Mouse (Mus musculus): ENCODE measurements at regions not wholly inside any gene's neighbourhood (a gene's known extent, or its start where the extent isn't known, plus 50 kb on each side); places are given as distances from the start of the nearest gene placed in this dataset.

DNA sequence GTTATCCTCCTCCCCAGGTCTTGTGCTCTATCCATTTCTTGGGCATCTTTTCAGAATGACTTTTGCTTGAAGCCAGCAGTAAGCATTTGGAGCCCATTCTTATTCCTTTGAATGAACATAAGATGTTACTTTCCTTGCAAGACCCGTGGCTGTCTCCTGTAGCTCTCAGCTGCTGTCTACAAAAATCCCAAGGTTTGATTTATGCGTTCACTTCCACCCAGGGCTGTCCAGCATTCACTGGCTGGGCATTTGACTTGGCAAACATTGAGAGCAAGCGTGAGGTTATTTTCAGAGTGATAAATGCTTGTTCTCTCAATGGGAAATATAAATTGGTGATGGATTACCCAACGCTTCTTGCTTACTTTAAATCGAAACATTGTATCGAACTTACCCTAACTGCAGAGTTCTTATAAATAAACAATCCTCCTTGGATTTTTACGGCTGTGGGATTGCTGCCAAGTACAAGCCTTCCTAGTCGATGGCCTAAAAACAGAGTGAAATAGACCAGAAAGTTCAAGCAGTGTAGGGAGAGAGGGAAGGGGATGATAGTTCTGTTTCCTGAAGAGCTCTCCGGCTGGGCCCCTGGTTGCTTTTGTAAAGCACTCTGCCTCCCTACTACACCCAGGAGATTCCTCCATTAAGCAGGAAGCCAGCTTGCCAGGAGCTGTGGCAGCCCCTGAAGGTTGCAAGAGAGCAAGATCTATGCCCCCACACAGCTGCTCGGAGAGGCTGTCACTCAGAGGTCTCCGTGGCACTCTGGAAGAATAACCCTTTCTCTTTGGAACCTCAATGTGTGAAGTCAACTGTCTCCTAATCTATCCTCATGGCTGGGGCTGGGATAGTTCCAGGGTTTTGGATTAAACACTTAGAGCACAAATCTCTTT is 210.1 kb downstream of the Mex3b start:
- no peak for DNase-seq (ENCODE audit: low spot score in 2 of 2)

DNA sequence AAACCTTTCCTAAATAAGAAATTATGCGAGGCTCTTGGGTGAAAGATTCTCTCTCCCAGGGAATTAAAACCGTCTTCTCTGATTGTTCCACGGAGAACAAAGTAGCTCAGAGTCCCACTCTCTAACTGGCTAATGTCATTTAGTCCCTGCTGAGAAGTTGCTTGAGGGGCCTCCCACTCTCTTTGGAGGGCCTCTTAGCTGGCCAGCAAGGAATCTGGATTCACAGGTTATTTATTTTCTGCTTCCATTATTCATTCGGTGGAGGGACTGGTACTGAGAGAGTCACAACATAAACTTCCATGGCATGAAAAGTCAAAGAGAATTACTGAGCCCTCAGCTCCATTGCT is 210.8 kb downstream of the Mex3b start:
- no peak for DNase-seq (ENCODE audit: low spot score in 2 of 2)

DNA sequence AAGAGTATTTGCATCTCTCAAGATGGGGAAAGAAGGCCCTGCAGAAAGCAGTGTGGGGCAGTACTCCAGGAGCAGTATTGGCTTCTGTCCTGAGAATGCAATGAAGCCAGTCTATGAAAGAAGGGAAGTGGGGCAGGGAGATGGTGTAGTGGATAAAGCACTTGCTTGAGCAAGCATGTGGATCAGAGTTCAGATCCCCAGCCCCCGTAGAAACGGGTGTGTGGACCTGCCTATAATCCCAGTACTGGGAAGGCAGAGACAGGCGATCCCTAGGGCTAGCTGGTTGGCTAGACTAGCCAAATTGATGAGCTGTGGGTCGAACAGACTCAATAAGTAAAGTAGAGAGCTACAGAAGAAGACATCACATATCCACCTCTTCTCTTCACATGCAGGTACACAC is 211.6 kb downstream of the Mex3b start:
- DNase-seq (ENCODE audit: low spot score in 2 of 2): no peak

DNA sequence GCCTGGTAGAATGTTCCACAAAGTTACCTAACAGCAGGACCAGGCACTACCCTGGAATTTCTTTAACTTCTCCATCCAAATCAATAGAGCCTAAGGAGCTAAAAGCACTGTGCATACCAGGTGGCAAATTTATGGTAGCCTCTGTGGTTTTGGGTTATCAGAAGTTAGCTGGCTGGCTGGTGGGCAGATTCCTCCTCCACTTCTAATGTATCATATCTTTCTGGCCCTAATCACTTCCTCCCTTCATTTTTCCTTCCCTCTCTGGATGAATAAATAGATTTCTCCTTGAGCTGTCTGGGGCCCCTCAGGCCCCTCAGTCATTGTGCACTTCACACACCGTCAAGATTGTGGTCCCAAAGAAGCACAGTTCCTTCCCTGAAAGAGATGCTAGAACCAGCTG is 212.7 kb downstream of the Mex3b start:
- no peak for DNase-seq (ENCODE audit: low spot score in 2 of 2)

DNA sequence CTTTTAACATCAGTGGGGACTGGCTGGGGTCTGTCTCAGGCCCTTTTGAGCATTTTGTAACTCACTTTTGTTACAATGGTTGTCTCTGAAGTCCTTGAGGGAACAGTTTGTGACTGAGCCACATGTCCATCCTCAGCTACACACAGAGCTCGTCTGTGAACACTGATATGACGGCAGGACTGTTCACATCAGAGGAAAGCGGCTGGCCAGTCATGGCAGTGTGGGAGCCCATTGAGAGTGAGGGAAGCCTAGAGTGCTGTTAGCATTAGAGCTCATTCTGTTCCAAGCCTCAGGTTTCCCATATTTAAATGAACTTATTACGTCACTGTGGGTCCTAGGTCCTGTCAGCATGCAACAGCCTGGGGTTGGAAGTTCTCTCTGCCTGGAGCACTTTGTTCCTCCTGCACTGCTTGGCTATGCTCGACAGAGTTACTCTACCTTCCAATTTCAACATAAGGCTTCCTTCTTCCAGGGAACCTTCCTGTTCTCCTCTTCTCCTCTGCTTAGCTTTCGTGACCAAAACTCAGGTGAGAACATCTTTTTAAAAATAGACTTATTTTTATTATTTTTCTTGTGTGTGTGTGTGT is 217.5 kb downstream of the Mex3b start:
- no peak for DNase-seq (ENCODE audit: low spot score in 2 of 2)

DNA sequence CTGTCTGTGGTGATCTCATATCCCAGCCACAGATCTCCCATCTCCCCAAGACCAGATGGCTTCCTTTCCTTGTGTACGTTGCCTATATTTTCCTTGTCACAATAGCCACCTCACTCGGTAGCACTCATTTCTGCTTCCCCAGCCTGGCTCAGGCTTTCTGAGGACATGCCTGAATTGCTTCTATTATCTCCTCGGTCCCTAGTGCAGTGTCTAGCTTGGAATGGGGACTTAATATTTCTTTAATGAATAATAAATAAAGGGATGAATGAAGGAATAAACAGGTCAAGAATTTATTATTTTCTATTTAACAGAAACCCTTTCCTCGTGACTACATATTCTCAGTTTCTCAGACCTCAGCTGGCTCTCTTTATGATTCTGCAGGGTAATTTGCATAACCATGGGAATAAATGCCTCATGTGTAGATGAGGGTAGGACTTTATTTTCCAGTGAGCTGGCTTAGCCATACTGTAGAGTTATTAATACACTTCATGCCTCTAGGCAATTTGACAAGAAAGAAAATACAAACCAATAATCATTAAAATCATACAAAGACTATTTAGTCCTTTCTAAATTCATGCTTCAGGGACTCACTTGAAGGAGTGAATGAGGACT is 218.5 kb downstream of the Mex3b start:
- DNase-seq (ENCODE audit: low spot score in 2 of 2): no peak

DNA sequence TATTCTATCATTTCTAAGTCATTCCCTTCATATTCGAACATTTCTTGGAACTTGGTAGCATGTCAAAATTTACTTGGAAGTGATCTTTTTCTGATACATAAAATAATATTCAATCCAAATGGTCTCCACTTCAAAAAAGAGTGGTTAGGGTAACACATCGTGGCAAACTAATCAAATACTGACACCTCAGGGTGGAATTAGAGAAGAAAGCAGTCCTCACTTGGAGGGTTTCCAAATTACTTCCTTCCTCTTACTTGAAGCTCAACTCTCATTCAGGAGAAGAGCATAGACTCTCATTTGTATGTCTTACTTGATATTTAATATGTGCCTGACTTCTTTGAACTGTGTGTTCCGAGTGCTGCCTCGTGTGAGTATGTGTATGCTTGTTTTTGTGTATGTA is 220.3 kb downstream of the Mex3b start:
- DNase-seq (ENCODE audit: low spot score in 2 of 2): no peak

DNA sequence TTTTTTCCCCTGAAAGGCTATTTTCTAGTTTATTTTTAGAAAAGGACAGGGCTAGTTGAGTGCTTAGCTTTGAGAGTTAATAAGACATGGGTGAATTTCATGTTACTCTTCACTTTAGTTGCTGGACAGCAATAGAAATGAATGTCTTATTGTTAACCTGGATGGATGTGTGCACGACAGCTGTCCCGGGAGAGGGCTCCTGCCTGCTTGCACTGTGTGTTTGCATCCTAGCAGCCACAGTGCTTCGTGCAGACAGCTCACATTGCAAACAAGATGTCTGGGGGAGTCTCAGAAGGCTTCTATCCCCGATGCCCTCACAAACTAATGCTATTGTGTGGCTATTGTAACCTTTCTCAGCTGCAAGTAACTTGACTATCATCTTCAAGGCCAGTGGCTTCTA is 221.0 kb downstream of the Mex3b start:
- DNase-seq (ENCODE audit: low spot score in 2 of 2): no peak

DNA sequence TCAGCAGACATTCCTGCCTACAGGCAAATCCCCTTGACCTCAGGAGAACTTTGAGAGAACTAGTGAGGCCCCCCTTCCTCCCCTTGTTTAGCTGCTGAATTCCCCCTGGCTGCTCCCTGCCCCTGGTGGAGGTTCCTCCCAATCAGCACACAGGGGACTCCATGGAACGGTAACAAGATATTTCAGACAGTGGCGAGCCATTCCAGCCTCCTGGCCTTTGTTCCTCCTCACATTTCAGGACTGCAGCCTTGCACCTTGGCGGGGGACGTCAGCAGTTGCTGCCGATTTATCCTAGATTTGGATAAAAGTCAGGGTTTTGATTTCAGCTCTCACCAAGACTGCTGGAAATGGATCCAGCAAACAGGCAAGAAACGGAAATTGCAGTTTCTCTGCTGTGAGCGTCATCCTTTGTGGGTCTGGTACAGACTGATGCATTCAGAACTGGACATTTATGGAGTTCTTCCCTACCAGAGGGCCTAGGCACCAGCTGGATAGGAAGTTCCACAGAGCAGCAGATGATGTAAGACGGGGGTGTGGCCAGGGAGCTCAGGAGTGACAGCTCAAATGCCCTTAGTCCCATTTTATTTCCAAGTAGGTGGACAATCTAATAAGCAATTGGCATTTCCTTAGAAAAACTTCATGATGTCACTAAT is 222.3 kb downstream of the Mex3b start:
- no peak for DNase-seq (ENCODE audit: low spot score in 2 of 2)

DNA sequence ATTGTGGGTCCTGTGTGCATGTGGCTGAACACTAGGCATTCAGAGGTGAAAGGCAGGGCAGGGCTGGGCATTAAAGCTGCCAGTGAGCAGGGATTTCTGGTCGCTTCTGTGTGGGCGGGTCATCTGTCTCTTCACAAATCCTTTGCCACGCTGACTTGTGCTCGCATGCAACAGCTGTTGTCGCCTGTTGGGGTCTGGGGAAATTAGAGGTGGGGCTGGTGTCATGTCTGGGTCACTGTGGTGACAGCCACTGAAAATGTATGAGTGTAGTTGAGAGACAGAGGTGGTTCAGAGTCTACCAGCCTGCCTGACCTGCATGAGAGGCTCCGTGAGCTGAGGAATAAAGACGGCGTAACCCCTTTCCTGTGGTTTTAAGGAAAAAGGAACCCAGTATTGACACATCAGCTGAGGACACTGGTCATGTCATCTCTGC is 226.8 kb downstream of the Mex3b start:
- DNase-seq (ENCODE audit: low spot score in 2 of 2): no peak

DNA sequence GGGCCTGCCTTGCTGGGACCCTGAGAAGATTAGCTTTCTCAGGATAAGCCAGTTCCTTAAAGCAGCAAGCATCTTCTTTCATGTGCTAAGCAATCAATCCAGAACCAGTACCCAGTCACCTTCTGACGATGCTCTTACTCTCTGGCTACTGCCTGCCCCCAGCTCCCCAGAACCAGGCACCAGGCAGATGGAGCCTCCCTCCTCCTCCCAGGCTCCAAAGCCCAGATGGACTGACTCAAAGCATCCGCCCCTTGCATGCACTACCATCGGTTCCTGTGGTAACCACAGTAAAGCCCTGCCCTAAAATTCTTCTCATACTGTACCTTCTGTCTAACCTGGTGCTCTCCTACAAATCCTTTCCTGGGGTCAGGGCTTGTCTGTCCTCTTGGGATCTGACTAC is 227.8 kb downstream of the Mex3b start:
- peak; percentile 33 to 49 for DNase-seq (ENCODE audit: low spot score in 2 of 2)

DNA sequence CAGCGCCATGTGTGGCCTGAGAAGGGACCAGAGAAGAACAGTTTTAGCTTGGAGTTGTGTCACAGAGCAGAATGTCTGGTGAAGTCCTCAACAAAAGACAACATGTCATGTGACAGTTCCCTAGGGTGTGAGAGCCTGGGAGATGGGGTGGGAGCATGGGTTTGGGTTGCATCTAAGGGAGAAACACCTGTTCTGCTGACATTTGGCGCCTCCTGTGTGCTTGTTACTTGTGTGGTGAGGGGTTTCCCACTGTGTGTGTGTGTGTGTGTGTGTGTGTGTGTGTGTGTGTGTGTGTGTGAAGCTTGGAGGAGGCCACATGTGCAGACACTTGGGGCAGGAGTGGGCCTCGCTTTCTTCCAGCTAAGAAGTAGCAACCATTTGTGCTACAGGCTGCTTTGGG is 228.5 kb downstream of the Mex3b start:
- no peak for DNase-seq (ENCODE audit: low spot score in 2 of 2)

DNA sequence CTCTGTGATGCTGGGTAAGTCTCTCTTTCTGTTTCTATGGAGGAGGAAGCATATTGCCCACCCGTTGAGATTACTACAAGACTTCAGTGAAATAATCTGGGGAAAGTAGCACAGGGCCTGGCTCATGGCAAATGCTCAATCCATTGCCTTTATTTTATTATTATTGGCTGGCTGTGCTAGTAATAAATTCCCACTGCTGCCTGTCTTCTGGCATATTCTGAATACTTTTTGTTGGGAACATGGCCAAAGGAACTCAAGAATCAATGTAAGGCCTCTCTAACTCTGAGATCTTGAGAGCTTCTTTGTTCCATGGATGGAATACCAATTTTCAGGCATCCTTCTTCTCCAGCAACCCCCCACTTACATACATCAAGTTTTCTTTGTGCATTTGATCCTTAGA is 237.3 kb downstream of the Mex3b start:
- DNase-seq (ENCODE audit: low spot score in 2 of 2): no peak

DNA sequence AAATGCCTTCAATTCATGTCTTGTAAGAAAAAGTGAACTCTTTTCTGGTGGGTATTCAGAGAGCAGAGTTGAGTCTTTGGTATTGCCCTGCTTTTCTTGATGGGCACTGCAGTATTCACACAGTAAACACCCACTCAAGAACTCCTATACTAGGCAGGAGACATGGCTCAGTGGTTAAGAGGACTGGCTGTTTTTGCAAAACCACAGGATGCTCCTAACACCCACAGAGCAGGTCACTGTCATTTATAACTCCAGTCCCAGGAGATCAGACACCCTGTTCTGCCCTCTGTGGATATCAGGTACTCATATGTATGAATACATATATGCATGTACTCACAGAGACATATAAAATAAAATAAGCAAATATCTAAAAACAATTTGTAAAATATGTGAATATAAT is 238.5 kb downstream of the Mex3b start:
- no peak for DNase-seq (ENCODE audit: low spot score in 2 of 2)

DNA sequence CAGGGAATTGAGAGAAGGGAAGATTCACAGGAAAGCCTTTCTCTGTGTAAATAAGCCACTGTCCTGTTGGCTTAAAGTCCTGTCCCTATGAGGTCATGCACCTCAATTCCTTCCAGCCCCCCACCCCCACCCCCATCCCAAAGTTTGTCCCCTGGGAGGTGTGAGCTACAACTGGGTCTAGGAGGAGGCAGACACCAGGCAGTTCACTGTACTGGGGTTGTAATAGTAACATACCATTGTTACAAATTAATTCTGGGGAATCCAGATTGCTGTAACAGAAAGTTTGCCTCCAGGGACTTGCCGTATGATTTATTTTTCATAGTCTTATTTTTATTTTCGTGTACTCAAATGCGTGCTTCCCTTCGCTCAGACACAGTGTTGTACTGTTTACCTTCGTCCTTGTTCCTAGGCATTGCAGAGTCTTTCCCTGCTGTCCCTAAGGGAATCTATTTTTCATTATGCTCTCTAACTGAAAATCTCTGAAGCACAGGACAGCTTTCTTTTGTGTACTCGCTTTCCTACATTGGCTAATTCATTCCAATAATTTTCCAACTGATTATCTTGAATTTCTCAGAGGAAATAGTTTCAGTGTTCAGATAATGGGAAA is 244.2 kb downstream of the Mex3b start:
- no peak for DNase-seq (ENCODE audit: low spot score in 2 of 2)

DNA sequence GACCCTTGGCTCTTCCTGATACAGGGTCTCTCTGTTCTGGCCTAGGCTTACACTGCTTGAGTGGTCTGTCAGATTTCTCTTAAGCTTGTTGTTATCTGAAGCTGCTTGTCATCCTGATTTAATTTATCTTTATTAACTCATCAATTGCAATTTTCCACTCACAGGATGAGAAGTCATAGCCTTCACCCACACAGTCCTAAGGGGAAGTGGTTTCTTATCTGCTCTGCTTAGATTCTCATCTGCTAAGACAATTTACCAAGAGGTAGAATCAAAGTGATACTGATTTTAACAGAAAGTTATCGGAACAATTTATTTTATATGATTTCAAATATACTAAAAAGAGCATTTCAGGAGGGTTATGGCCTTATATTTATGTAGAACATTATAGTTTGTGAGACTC is 249.4 kb downstream of the Mex3b start:
- no peak for DNase-seq (ENCODE audit: low spot score in 2 of 2)

DNA sequence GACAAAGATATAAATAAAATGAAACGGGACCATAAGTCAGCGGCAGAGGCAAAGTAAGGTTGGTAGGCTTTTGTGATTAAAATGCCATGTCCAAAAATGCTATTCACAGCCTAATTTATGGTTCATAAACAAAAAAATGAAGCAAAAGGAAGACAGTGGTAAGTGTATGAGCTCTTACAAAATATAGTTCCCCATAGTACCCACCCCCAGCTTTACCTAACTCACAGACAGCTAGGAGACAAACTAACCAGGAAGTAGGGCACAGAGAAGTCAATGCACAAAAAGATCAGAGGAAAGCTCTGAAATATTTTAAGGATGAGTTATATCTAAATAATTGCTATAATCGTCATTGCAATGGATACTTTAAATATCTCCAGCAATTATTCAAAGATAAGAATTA is 249.9 kb downstream of the Mex3b start:
- no peak for DNase-seq (ENCODE audit: low spot score in 2 of 2)

DNA sequence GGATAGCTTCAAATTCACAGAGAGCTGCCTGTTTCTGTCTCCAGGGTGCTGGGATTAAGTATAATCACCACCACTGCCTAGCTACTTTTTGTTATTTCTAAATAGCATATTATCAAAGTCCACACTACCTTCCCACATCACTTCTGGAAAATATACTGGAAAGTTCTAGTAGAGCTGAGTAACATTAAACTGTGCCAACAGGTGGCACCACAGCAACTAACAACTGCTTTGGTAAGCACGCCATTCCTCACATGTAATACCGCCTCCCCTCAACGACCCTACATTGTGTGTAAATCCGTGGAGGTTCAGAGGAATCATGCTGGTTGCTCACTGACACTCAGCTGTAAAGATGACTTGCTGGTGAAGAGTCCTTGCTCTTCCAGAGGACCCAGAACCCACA is 259.1 kb downstream of the Mex3b start:
- no peak for DNase-seq (ENCODE audit: low spot score in 2 of 2)

DNA sequence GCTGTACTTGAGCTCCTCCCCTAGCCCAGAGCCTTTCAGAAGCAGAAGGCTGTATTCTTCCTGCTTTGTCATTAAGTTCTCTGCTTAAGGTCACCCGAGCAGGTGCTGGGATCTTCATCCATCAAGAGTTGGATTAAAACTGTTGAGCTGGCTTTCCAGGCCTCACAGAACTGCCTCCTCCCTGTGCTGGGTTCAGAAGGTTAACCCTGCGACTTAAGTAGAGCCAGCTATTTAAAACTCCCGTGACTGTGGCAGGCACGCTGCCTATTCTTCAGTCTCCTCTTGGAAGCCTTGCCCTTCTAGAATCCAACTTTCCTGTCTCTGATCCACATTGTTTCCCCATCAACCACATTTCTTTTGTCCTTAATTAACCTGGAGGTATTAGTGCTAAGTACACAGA is 273.1 kb downstream of the Mex3b start:
- DNase-seq (ENCODE audit: low spot score in 2 of 2): no peak

DNA sequence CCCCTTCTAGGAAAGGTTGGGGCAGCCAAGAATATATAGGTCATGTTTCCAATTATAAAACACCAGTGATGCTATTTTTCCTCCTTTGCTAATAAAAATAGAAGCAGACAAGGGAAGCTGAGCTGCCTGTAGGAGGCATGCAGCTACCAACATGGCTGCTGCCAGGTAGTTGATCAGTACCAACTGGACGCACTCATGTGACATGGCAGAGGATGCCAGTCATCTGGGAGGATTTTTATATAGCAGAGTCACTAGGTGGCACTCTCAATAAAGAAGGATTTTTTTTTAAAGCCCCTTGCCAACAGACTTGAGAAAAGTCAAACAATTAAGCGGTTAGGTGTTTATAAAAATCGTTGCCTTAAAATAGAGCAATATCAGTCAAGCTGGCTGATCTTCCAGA is 273.5 kb downstream of the Mex3b start:
- peak in 1 of 2 experiments; percentile 17 for DNase-seq (ENCODE audit: low spot score in 2 of 2)

DNA sequence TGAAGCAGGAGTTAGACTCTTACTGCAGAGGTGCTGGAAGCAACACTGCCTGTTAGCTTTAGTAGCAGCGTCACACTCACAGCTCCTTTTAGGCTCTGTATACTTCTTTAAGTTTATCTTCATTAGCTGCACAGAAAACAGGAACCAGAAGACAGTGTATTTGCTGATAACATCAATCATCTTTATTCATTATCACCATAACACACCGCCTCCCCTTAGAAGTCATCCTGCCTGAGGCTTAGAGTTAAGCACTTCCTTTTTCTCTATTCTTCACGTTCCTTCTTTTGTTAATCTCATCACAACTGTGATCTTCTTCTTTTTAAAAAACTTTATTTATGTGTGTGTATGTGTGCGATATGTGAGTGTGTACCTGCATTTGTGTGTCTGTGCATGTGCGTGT is 276.9 kb downstream of the Mex3b start:
- no peak for DNase-seq (ENCODE audit: low spot score in 2 of 2)

DNA sequence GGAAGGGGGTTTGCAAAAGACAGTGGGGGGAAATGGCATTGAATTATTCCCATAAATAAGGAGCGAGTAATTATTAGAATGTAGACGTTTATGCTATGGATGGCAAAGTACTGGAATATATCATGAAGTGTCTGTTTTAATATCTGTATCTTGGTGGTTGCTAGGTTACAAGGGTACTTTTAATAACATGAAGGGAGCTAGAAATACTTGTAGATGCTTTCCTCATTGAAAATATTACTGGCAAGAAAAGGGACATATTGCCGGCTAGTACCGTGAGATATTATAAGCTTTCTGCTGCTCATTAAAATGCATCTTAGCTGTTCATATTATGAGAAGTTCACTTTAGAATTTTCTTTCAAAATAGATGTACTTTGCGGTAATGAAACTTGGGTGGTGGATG is 278.4 kb downstream of the Mex3b start:
- peak in 1 of 2 experiments; percentile 25 for DNase-seq (ENCODE audit: low spot score in 2 of 2)

Measured in layer of hippocampus, postnatal 14 days (tissue).